Mouse (Mus musculus): Measurements from ENCODE around the gene Suco.

Suco gene

GRCm38 (mm10) chr1:161781594-161781993 is 94.9 kb downstream of the Suco start:
- no peak for DNase-seq

DNA sequence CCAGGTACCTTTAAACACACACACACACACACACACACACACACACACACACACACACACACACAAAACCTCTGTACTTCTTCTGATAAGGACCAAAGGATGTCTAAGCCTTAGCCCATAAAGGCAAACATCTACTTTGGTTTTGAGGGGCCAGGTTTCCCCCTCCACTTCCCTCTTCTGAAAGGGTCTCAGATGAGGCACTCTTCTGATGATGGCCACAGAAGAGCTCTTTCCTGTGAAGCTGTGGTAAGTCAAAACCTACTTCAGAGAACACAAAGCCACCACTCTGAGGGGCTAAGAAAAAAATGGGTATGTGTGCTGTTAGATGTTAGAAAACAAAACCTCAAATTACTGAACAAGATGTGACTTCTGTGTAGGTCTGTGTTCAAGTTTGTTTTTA is 97.4 kb downstream of the Suco start:
- no peak for DNase-seq

DNA sequence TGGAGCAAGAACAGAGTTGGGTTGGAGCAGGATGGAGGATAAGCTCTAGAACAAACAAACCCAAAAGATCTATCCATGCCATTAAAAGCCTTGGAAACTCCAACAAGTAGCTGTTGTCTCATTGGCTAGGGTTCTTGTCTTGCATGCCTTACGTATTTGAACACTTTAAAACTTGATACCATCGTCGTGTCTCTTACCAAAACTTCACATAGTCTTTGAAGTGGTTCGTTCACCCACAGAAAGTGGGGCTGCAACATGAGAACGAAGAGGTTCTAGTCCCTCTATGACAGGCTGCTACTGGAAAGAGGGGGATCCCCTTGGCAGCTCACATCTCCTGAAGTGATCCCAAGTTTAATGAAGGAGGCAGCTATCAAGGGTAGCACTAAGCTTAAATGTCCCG is 101.3 kb downstream of the Suco start:
- no peak for DNase-seq

DNA sequence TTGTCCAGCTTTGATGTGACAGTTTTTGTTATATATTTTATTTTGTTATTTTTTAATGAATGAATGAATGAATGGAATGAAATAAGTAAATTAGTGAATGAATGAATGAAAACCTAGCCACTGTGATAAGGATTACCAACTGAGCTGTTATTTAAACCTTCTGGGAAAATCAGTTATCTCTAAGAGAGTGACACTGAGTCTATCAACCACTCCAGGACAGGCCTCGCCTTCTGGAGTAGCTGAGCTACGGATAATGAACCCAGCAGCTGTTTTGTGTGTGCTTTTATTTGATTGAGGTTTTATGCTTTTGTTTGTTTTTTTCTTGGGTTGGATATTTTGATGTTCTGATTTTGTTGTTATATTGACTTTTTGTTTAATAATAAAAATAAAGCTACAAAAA is 105.2 kb downstream of the Suco start:
- DNase-seq: no peak

GRCm38 (mm10) chr1:161769329-161769728 is 107.2 kb downstream of the Suco start:
- no peak for DNase-seq

DNA sequence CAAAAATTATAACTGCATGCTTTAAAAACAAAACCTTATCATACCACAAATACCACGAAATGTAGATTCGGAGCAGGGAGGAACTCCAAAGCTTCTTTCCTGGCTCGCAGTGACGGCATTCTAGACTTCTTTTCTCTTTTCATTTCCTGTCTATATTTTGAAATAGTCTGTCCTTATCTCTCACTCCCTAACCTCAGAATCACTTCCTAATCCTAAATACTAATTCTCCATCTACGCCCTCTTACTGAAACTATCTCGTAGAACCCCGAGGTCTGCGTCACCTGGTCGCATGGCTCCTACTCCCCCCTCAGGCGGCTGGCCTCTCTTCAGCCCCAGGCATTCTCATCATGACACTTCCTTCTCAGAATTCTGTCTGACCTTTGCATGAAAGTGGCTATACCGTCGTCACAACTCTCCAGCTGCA is 109.4 kb downstream of the Suco start:
- DNase-seq: no peak

- DNase-seq: no peak
Measured at GRCm38 (mm10) chr1:161766656-161767055, 109.8 kb downstream of the Suco start.

Measured in kidney, adult 11 months (tissue).